Mouse (Mus musculus) limb, embryonic 14.5 days (tissue): ENCODE results near the gene Ccdc8. TPM values are rescaled to one million over a fixed set of nuclear protein-coding genes. Genes with fewer than 3 reads are reported as not detected.
A peak's percentile ranks its signal among the peaks of the same experiment; 100 is the strongest.

Experiments
- ATAC-seq: fragments of 200-750 bp; cut with Nextera tagmentation; 2 replicates; pipeline ENCODE4 v1.8.0; 2017; ENCODE audit warnings: low read depth, moderate number of reproducible peaks, moderate TSS enrichment; ENCODE audit not compliant: low FRiP score
- DNase-seq: peaks from one replicate; pipeline ENCODE4 v3.0.0-alpha.2; 2015; ENCODE audit warnings: low spot score
- H3K27ac ChIP-seq: fragments of 300-500 bp; sonication (generic); replicated peaks from 2 replicates; pipeline ENCODE4 v1.5.1; 2014; ENCODE audit warnings: low read depth, mild to moderate bottlenecking, low read length, moderate library complexity, mixed read lengths
- H3K27me3 ChIP-seq: fragments of 300-500 bp; sonication (generic); 2 replicates; pipeline ENCODE4 v1.6.1; 2014; ENCODE audit warnings: low read length, mixed read lengths; ENCODE audit not compliant: control insufficient read depth, insufficient read depth
- H3K36me3 ChIP-seq: fragments of 300-500 bp; sonication (generic); 2 replicates; pipeline ENCODE4 v1.6.1; 2014; ENCODE audit warnings: mild to moderate bottlenecking, low read length, moderate library complexity, mixed read lengths; ENCODE audit not compliant: control insufficient read depth, insufficient read depth
- H3K4me1 ChIP-seq: fragments of 300-500 bp; sonication (generic); 2 replicates; pipeline ENCODE4 v1.6.1; 2014; ENCODE audit warnings: antibody characterized with exemption, low read length, mixed read lengths; ENCODE audit not compliant: control insufficient read depth, insufficient read depth
- H3K4me2 ChIP-seq: fragments of 300-500 bp; sonication (generic); replicated peaks from 2 replicates; pipeline ENCODE4 v1.6.1; 2014; ENCODE audit warnings: low read depth, mild to moderate bottlenecking, low read length, moderate library complexity; ENCODE audit not compliant: severe bottlenecking
- H3K4me3 ChIP-seq: fragments of 300-500 bp; sonication (generic); replicated peaks from 2 replicates; pipeline ENCODE4 v1.5.1; 2014; ENCODE audit warnings: low read length
- H3K9ac ChIP-seq: fragments of 300-500 bp; sonication (generic); 2 replicates; pipeline ENCODE4 v1.6.1; 2014; ENCODE audit warnings: mild to moderate bottlenecking, low read depth, low read length, moderate library complexity; ENCODE audit not compliant: severe bottlenecking
- H3K9me3 ChIP-seq: fragments of 300-500 bp; sonication (generic); 2 replicates; pipeline ENCODE4 v1.6.1; 2016; ENCODE audit warnings: low read length; ENCODE audit not compliant: control insufficient read depth
- POLR2A ChIP-seq: fragments of 200-500 bp; IDR thresholded peaks from 2 replicates; pipeline ENCODE4 v1.8.0; 2012; ENCODE audit warnings: inconsistent platforms, mild to moderate bottlenecking, moderate library complexity, borderline replicate concordance; ENCODE audit not compliant: insufficient read depth, insufficient read length; ENCODE audit errors: extremely low read depth
- WGBS: fragments of 180-500 bp; shearing (Covaris S2); extraction: QIAGEN DNeasy Blood & Tissue Kit; methylation state at CpG from one replicate; pipeline ENCODE4 v1.1.7; 2014; 5-methylcytosine and 5-hydroxymethylcytosine counted together
- polyA plus RNA-seq, 2 experiments: library from polyadenylated mRNA; depleted of rRNA in 1 of 2; stranded (reverse) in 1 of 2; unstranded in 1 of 2; fragments of >200 nt; fragmentation: Nextera tagmentation in 1 of 2; extraction: Ambion mirVana in 1 of 2; gene quantifications; 2 replicates each; pipeline versions ENCODE4 v1.2.1 to v1.2.3; 2012 to 2014

The Ccdc8 gene
- polyA plus RNA-seq, 2 experiments = 25.5 to 40.7 TPM

DNA sequence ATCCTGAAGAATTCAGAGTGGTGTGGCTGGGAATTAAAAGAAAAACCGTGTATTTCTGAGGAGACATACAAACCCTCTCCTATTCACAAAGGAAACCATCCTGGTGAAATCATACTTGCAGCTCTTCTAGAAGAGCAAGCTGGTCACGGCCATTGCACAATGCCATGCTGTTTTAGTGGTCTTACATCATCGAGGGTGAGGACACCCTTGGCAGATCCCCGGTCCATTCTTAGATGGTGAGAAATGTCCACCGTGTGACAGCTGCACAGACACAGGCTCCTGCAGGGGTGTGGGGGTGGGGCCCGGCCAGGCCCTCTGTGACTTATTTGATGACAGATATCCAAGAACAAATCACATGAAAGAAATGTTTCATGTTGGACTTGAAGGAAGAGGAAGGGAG, 18.5 kb upstream of the Ccdc8 start:
- TF ChIP-seq POLR2A = no peak
- Histone ChIP-seq H3K27me3 (no peaks in the 10 kb centered on the region), H3K4me1 (no peaks in the 10 kb centered on the region), H3K4me2 (no peak overlapping the region), H3K9ac (no peak overlapping the region), H3K9me3 (no peaks in the 10 kb centered on the region), H3K27ac (no peak overlapping the region), H3K36me3 (no peaks in the 10 kb centered on the region), H3K4me3 (no peak overlapping the region)
- 68% methylated on average over 6 of the region's 6 CpGs for WGBS
- DNase-seq (peak; percentile 19), ATAC-seq (peak; percentile 79)

DNA sequence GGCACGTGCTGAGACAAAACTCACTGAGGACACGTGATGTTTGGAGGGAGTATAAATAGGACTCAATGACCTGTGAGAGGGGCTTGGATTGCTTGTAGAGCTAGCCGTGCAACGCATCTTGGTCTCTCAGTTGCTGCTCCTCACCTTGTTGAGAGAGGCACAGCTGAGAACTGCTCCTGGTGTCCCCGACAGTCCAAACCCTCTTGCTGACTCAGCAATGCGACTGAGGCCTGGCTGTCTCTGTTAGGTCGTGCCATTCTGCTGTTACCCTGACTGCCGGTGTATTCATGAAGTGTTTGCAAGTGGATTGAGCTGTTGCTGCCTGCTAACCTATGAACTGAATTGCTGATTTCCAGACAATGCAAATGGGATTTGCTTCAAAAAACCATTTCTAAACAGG, 16.2 kb upstream of the Ccdc8 start:
- Histone ChIP-seq H3K4me2 (no peak overlapping the region), H3K4me3 (no peak overlapping the region), H3K27ac (no peak overlapping the region), H3K9ac (no peak overlapping the region), H3K36me3 (no peaks in the 10 kb centered on the region), H3K4me1 (peaks cover 12% of the 10 kb centered on the region), H3K27me3 (no peaks in the 10 kb centered on the region), H3K9me3 (no peaks in the 10 kb centered on the region)
- no peak for ATAC-seq
- no peak for TF ChIP-seq POLR2A
- DNase-seq = no peak
- WGBS = 66% methylated on average over 8 of the region's 8 CpGs

DNA sequence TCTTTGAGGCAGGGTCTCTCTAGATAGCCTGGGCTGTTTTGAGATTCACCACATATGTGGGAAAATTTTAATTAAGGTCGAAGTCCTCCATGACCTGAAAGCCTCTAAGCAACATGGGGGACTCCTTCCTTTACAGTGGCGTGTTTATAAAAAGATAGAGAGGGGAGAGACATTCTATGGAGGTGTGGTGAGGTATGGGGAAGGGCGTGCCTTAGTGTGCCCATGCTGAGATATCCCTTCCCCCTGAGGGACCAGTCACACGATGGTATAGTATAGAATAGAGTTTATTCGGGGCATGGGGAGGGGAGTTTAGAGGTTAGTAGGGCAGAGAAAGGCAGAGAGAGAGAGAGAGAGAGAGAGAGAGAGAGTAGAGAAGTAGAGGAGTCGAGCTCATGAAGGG, 14.3 kb upstream of the Ccdc8 start:
- H3K36me3 ChIP-seq = no peaks in the 10 kb centered on the region
- WGBS = 82% methylated on average over 6 of the region's 6 CpGs
- no peak overlapping the region for H3K27ac ChIP-seq
- peaks cover 21% of the 10 kb centered on the region for H3K4me1 ChIP-seq
- no peaks in the 10 kb centered on the region for H3K9me3 ChIP-seq
- no peaks in the 10 kb centered on the region for H3K27me3 ChIP-seq
- no peak for DNase-seq
- no peak overlapping the region for H3K4me2 ChIP-seq
- no peak for ATAC-seq
- TF ChIP-seq POLR2A = no peak
- no peak overlapping the region for H3K4me3 ChIP-seq
- H3K9ac ChIP-seq = no peak overlapping the region

DNA sequence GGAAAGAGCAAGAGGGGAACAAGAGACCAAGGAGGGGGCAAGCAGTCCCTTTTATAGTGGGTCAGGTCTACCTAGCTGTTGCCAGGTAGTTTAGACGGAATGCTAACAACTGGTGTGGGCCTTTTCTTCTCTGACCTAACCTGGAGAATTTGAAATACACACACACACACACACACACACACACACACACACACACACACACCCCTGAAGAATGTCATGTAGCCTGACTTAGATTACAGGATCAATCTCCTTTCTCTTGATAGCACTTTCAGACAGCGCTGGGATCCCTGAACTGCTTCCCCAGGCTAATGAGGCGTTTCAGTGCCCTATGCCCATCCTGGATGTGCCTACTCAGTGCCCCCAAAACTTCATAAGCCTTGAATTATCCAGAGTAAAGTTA, 13.9 kb upstream of the Ccdc8 start:
- H3K27ac ChIP-seq = no peak overlapping the region
- peaks cover 23% of the 10 kb centered on the region for H3K4me1 ChIP-seq
- no peak overlapping the region for H3K4me3 ChIP-seq
- no peaks in the 10 kb centered on the region for H3K27me3 ChIP-seq
- DNase-seq (no peak), ATAC-seq (no peak)
- H3K4me2 ChIP-seq = no peak overlapping the region
- H3K9ac ChIP-seq = no peak overlapping the region
- H3K9me3 ChIP-seq = no peaks in the 10 kb centered on the region
- 91% methylated on average over 3 of the region's 3 CpGs for WGBS
- no peak for TF ChIP-seq POLR2A
- no peaks in the 10 kb centered on the region for H3K36me3 ChIP-seq

DNA sequence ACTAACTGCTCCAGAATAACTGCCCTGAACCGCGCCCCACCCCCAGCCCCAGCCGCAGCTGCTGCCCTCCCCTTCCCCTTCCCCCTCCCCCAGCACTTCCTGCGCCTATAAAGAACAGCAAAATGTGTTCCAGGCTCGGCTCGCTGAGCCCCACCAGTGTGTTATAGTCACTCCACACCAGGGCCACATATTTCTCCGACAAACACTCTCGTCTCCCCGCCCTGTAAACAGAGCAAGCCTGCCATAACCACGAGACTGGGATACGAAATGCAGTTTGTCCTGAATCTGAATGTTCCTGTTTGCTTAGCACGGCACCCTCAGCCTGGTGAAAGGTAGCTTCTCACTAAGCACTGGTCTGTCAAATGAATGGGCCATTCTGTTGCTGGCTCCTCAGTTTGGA, 12.2 kb upstream of the Ccdc8 start:
- Histone ChIP-seq H3K4me2 (peak overlapping the region; percentile 41), H3K9me3 (no peaks in the 10 kb centered on the region), H3K27ac (peak overlapping the region; percentile 88), H3K9ac (0 out of 2 replicates have a peak overlapping the region, but pooled peaks have one; percentile 14), H3K4me3 (peak overlapping the region; percentile 20; the same call in 1 of the 2 replicates), H3K4me1 (peaks cover 23% of the 10 kb centered on the region), H3K36me3 (no peaks in the 10 kb centered on the region), H3K27me3 (no peaks in the 10 kb centered on the region)
- peak; percentile 71 for DNase-seq
- ATAC-seq = peak; percentile 84
- under 1% methylated on average over 11 of the region's 12 CpGs for WGBS
- TF ChIP-seq POLR2A = no peak
